Mouse (Mus musculus): Measurements from ENCODE around the gene Trim39.
"Not testable (repeated sequence)": the region's sequence is repeated elsewhere in the genome, so short reads cannot be mapped to it uniquely, and the experiment has no call there.

Gene Trim39

DNA sequence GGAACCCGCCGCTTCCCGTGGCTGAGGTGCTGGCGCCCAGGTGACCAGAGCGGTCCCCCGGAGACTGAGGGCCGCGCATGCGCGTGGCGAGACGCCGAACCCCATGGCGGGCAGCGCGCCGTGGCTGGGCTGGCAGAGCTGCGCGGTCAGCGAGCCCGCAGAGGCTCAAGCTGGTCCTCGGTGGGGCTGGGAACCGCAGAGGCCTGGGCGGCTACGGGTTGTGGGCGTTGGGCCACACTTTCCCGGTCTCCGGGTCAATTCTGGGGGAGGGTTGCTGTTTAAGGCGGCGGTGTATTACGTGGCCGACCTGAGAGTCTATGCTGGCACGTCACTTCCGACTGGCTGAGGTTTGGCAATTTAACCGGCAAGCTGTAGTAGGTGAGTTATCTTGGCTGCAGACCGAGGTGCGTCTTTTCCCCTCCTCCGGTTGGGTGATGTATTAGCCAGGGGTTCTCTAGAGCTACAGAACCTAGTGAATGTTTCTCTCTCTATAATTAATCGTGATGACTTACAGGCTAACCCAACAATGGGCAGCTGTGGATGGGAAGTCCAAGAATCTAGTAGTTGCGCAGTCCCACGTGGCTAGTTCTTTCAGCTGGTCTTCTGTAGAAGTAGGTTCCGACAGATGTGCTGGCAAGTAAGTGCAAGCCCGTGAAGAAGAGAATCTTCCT lies at the start of gene Trim39:
Trim39 (minus strand) TSS at position 662 of the 671 bp plus-strand sequence.
- DNase-seq (ENCODE audit: low read depth, low spot score), result peak; percentile 81

GRCm38 (mm10) chr17:36315689-36316253 lies 43.7 kb upstream of the Trim39 start:
- no peak for DNase-seq (ENCODE audit: low read depth, low spot score)

GRCm38 (mm10) chr17:36315041-36315688 lies 43.1 kb upstream of the Trim39 start:
- DNase-seq (ENCODE audit: low read depth, low spot score), result peak; percentile 51

- DNase-seq (ENCODE audit: low read depth, low spot score), result peak; percentile 32
These were observed 42.5 kb upstream of the Trim39 start for GRCm38 (mm10) chr17:36314511-36314910.

- no peak for DNase-seq (ENCODE audit: low read depth, low spot score)
These were observed 37.2 kb upstream of the Trim39 start for GRCm38 (mm10) chr17:36309293-36309692.

DNA sequence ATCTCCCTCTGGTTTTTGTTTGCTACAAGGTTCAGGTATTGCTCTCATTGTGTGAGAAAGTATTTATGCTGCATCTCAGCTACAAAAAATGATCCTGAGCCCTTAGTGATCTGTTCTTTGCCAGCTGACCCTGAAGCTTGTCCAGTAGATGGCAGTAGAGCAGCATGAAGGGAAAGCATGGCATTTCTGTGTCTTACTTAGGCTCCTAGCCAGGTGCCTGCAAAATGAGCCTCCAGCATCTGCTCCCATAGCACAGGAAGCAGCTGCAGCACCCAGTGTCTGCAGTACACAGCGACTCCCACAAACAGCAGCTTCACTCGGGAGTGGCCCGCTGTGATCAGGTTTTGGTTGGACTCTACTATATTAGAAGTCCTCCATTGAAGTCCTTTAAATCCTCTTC lies 36.8 kb upstream of the Trim39 start:
- DNase-seq (ENCODE audit: low read depth, low spot score), result not testable (repeated sequence)

DNA sequence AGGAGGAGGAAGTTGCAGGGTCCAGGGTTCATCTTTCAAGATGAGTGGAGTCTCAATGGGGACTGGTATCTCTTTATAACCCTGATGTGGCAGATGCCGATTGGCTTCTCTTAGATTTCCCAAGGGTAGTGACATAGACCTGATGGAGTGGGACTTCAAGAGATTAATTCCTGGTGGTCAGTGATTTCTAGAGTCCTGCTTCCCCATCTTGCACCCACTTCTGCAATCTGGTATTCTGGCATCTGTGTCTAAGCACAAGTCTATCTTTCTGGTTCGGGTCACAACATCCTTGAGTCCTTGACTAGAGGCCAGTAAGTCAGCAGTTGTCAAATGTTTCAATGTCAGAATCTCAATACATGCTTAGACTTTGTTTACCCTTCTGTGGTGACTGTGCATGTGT lies 14.3 kb upstream of the Trim39 start, which contains the start of gene H2-M10.2:
H2-M10.2 (minus strand) TSS at position 101 of the 400 bp plus-strand sequence.
- no peak for DNase-seq (ENCODE audit: low read depth, low spot score)

- DNase-seq (ENCODE audit: low read depth, low spot score), result no peak
These were observed 9.6 kb upstream of the Trim39 start for GRCm38 (mm10) chr17:36281521-36282245.

DNA sequence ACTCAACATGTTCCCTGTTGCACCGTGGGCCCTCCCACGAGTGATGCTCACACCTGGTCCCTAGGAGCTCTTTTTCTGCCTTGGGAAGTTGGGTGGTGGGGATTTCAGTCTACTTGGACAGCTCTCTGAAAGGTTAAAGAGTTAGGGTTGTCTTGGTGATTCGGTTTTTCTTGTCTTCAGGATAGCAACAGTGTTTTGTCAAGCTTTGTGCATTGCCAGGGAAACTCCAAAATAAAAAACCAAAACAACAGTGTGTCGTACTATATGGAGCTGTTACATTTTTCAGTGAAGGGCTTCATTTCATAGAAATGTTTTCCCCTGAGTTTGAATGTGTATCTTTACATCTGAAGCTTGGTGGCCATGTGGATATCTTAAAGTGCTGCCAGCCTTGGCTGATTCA lies 2.7 kb upstream of the Trim39 start:
- DNase-seq (ENCODE audit: low read depth, low spot score), result no peak

DNA sequence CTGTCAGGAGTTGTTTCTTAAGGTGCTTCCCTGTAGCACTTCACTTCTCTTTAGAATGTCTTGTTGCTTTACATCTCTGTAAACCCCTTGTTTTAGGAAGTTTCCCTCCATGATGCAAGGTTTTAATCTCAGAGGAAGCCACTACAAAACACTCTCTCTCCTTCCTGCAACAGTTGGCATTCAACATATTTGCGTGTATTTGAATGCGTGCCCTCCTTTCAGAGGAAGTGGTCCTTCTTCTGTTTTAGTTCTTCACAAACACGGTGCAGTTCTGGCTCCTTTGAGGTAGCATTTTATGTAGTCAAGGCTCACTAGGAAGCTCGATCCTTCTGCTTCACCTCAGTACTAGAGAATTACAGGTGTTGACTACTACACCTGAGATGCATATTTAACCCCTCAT lies 1.7 kb upstream of the Trim39 start:
- DNase-seq (ENCODE audit: low read depth, low spot score), result no peak

GRCm38 (mm10) chr17:36272643-36273366 lies 758 bp upstream of the Trim39 start:
- no peak for DNase-seq (ENCODE audit: low read depth, low spot score)

- peak; percentile 67 for DNase-seq (ENCODE audit: low read depth, low spot score)
These were observed 976 bp downstream of the Trim39 start for GRCm38 (mm10) chr17:36270956-36271585.

- DNase-seq (ENCODE audit: low read depth, low spot score), result peak; percentile 66
These were observed 6.2 kb downstream of the Trim39 start for GRCm38 (mm10) chr17:36265834-36266233.

DNA sequence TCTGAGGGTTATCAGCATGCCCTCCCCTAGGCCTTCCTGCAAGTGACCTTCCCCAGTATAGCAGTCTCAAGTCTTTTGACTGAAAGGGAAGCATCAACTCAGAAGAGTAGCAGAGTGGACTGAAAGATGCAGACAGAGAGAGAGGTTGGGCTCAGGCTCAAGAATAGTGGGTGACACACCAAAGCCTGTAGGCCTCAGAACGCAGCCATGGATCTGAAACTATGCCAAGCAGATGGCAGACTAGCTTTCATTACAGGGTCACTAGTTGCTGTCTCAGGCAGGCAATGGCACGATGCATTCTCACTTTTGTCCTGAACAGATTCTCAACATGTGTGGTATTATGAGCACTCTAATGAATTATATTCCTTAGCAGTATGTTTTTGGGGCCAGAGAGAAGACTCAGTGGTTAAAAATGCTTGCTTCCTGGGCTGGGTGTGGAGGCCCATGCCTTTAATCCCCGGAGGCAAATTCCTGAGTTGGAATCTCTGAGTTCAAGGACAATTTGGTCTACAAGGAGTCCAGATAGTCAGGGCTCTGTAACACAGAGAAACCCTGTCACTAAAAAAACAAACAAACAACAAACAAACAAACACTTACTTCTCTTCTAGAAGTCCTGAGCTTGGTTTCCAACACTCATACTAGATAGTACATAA lies 7.6 kb downstream of the Trim39 start:
- DNase-seq (ENCODE audit: low read depth, low spot score), result no peak

DNA sequence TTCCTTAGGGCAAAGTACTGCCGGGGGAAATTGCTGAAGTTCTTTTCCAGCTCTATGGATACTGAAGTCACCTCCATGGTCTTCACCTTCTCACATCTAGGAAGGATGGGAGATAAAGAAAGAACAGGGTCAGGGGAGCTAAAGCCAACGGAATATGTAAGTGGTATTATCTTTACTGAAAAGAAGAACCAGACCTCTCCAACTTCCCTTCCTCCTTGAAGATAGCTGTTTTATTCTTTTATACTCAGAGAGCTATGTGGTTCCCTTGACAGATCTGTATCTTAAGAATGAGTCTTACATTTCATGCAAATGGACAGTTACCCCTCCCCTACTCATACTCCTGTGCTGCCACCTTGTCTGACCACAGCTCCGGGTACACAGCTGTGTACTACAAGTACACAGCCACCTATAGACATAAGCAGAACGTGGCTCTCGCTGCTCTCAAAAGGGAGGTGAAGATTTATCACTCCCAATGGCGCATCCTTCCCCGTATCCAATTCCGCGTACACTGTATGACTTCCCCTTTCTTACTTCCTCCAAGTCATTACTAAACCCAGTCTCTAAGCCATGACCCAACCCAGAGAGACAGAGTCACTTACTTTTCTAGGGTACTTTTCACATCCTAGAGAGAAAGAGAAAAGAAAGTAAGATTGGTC lies 10.4 kb downstream of the Trim39 start:
- DNase-seq (ENCODE audit: low read depth, low spot score), result no peak

DNA sequence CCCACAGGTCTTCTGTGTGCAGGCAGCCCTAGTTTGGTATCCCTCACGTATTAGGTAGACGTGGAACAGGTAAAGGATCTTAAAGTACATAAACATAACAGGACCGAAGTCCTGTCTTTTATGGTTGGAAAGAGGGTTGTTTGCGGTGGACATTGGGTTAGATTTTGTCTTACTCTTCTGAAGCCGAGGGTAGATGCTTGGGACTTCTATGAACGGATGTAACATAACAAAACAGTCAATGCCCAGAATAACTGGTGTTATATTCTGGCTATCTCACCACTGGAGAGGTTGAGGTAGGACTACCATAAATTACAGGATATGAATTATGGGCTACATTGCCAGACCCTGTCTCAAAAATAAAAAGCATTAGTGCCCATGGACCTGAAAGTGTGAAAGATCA lies 14.1 kb downstream of the Trim39 start, which contains the start of gene Rpp21:
Rpp21 (minus strand) TSS at position 101 of the 400 bp plus-strand sequence.
- no peak for DNase-seq (ENCODE audit: low read depth, low spot score)

DNA sequence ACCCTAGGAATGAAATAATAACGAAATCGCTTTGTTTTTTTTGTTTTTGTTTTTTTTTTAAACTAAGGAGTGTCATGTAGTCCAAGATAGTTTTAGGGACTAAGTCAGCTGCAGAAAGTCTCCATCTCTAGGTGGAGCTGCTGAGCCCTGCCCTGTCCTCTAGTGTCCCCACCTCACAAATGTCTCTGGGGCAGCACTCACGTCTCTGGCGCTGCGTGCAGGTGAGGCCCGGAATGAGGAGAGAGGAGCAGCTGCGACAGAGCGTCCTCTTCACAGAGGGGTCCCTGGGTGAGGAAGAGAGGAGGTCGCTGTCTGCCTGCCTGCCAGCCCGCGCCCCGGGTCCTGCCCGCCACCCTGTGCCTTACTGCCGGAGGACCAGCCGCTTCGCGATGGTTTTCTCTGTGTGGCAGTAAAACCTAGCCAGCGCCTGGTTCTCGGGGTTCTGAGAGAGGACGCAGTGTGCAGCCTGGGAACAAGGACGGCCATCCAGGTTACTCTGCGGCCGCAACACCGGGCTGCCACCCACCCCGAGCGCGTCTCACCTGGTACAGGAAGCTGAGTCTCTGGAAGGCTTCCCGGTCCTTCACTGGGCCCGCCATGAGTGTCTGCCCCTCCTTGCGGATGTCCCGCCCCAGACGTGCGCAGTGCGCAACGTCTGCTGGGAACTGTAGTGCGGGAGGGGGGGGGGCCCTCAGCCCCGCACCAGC lies 14.7 kb downstream of the Trim39 start:
- peak; percentile 65 for DNase-seq (ENCODE audit: low read depth, low spot score)

GRCm38 (mm10) chr17:36253087-36253600 lies 18.9 kb downstream of the Trim39 start:
- peak; percentile 69 for DNase-seq (ENCODE audit: low read depth, low spot score)

DNA sequence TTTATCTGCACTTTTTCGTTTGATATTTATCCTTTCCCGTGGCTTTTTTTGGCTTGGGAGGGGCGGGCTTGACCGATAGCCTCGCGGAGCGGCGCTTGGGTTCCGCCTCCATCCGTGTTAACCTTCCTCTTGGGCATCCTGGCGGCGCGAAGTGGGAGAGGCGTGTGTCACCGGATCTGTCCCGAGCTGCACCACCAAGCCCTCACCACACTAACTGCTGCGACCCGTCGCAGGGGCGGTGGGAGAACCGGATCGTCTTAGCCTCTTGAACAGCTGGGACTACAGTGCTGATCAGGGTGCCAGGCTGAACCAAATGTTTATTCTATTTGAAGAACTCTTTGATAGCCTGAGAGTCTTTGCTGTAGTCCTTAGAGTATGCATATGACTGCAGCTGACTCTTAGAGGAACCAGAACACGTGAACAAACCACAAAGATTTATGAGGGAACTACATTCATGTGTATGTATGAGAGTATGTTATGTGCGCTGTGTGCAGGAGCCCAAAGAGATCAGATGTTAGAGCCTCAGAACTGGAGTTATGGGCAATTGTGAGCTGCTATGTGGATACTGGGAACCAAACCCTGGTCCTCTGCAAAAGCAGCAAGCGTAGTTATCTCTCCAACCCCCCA lies 19.7 kb downstream of the Trim39 start:
- no peak for DNase-seq (ENCODE audit: low read depth, low spot score)

Data from ES-CJ7 (cell line).